Mouse (Mus musculus) adipocyte (in vitro differentiated cells): Measurements from ENCODE around the gene Wfdc18.

Source experiments
- DNase-seq: peaks from one replicate; pipeline ENCODE4 v3.0.0-alpha.2; 2016; ENCODE audit warnings: low spot score

Gene Wfdc18

DNA sequence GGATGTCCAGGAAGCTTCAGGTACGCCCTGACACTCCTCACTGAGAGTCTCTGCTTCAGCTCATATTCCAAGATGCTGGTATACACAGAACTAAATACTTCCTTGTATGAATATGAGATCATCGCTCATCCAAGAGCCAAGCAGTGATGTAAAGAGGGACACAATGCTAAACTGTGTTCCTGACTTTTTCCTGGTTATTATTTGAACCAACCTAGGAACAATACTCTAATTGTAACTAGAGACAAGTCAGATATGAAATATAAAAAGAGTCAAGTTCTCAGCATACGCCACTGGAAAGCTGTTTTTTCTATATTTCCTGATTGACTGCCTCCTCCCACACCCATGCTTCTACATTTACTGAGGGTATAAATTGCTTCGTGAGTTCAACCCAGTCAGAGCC is at the start of gene Wfdc18:
TSS of gene Wfdc18 (plus strand) at position 301 of the 400 bp plus-strand sequence.
- no peak for DNase-seq

- DNase-seq = no peak
Observed at GRCm38 (mm10) chr11:83662204-83662603, 46.6 kb upstream of the Wfdc18 start, which contains the start of gene Ccl4. TSS of gene Ccl4 (plus strand) at chr11:83662584.

GRCm38 (mm10) chr11:83663532-83663931 is 45.3 kb upstream of the Wfdc18 start:
- no peak for DNase-seq

- peak; percentile 54 for DNase-seq
Observed at GRCm38 (mm10) chr11:83671743-83672142, 37.1 kb upstream of the Wfdc18 start.

DNA sequence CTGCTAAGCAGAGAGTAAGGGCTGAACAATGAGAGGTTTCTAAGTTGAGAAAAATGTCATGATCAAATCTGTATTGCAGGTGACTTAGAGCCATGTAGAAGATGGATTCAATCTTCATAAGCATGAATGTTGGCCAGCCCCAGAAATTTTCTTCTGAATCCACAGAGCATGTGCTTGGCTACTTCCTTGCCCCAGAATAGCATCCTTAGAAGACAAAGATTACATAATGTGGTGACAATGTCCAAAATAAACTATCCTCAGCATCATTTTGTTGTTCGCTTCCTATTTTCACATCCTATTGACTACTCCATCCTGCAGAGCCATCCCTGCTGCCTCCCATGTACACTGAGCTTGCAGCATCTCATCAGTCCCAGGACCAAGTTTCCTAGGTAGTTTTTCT is 33.1 kb upstream of the Wfdc18 start:
- no peak for DNase-seq

GRCm38 (mm10) chr11:83689918-83690317 is 18.9 kb upstream of the Wfdc18 start:
- no peak for DNase-seq

DNA sequence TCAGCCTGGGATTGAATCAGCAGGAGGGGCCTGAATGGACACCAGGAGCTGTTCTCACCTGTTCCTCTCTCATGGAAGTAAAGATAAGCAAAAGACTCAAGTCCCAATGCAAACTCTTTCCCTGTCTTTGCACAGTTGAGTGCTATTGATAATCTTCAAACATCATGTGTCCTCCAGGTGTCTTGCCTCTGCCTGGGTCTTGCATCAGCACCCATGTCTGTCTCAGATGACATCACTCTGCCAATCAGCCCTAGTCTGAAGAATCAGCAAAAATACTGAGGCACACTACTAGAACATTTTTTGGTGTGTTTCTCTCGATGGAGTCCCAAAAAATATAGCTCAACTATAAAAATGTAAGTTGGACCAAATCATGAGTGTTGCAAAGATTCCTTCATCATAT is 16.8 kb upstream of the Wfdc18 start:
- DNase-seq = no peak

- DNase-seq = no peak
Observed at GRCm38 (mm10) chr11:83703705-83704104, 5.1 kb upstream of the Wfdc18 start, which contains the start of gene Wfdc17. TSS of gene Wfdc17 (plus strand) at chr11:83703991.

- DNase-seq = no peak
Observed at GRCm38 (mm10) chr11:83709683-83710082, 868 bp downstream of the Wfdc18 start.

DNA sequence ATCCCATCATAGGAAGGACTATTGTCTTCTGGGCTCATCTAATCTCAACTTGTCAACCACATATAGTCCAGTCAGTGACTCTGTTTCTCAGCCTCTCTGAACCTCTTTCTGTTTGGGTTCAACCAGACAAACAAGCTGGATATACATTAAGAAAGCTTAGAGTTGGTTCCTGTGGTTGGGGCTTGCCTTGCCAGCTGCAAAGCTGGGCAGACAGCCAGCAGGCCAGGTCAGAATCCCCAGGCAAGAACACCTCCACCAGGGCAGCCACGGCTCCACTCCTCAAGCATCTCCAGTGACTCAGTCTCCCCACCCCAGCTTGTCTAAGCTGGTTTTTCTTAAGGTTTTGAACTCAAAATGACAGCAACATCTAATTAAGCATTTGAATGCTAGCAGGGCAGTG is 3.9 kb downstream of the Wfdc18 start:
- no peak for DNase-seq

- no peak for DNase-seq
Observed at GRCm38 (mm10) chr11:83713925-83714324, 5.1 kb downstream of the Wfdc18 start.

DNA sequence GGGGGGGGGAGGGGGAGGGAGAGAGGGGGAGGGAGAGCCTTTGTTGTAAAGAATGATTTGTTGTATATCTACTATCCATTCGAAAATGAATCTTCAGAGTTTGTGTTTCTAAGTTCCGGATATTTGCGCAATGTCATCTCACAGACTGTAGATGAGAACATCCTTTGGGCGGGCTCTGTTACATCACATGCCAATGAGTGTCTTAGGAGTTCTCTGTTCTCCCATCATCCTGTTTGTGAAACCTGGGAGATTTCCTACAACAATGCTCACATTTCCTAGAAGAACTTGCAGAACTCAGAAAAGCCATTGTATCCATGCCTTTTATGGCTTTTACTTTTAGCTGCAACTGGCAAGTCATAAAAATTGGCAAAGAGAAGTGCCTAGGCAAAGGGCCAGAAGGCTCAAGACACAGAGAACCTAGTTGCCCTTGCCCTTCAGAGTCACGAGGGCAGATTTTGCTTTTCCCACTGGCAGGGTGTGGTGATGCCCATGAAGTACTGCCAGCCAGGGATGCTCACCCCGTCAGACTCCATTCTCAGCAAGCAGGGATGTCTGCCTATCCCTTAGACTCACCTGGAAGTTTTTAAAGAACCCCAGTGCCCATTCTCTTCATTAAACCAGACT is 8.3 kb downstream of the Wfdc18 start:
- DNase-seq = peak; percentile 97

- peak; percentile 82 for DNase-seq
Observed at GRCm38 (mm10) chr11:83720766-83721165, 12.0 kb downstream of the Wfdc18 start.

- peak; percentile 58 for DNase-seq
Observed at GRCm38 (mm10) chr11:83728757-83729432, 20.1 kb downstream of the Wfdc18 start.

GRCm38 (mm10) chr11:83731116-83731515 is 22.3 kb downstream of the Wfdc18 start:
- no peak for DNase-seq

DNA sequence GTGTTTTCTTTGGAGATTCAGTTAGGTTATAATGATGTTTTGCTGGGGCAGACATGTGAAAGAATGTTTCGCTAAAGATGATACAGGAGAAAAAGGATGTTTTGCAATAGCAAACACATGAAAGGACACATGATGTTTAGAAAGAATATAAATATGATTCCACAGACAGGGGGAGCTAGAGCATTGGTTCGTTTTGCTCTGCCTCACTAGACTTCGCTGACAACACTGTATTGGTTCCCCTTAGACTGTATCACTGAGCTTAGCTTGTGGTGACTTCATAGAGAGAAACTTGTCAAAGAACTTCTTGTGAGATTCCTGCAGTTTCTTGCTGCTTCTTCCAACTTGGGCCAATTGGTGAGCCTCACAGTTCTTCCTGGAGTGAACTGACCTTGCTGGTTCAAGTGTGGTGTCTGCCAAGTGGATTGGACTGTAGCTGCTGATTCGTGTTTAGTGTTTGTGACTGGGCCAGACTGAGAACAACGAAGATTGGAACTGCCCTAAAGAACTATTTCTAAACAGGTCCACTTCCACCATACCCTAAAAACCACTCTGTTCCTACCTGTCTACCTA is 24.3 kb downstream of the Wfdc18 start:
- DNase-seq = no peak

DNA sequence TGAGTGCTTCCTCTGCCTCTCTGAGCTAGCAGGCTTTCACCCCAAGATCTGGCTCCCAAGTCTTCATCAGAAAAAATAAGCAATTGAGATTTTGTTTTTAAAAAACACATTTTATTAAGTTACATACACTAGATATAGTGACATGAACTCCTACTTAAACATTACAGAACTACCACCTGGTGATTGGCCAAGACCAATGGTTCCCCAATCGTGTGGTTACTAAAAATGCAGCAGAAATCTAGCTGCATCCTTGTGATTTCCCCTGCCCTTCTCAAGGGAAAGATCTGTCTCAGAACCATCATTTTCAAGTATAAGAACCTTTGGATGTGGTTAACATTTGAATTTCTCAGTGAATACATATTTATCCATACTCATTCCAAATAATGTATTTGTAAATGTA is 25.4 kb downstream of the Wfdc18 start:
- DNase-seq = no peak

DNA sequence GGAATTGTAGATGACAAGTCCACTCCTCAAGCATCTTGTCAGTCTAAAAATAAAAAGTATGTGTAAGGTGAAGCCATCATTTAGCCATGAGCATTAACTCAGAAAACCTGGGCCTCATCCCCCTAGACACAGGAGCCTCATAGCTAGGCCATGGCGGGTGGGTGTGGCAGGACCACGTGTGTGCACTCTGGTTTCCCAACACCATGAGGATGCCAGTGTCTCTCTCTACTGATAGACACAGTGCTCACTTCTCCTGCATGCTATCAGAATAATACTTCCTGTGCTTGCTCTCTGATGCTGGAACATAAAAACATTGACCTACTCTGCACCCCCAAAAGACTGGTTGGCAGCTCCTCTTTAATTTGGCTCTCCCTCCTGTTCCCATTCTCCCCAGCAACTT is 27.1 kb downstream of the Wfdc18 start:
- no peak for DNase-seq

- no peak for DNase-seq
Observed at GRCm38 (mm10) chr11:83737109-83737558, 28.3 kb downstream of the Wfdc18 start.

GRCm38 (mm10) chr11:83739241-83739640 is 30.4 kb downstream of the Wfdc18 start:
- peak; percentile 84 for DNase-seq

- DNase-seq = no peak
Observed at GRCm38 (mm10) chr11:83740443-83740991, 31.7 kb downstream of the Wfdc18 start.

DNA sequence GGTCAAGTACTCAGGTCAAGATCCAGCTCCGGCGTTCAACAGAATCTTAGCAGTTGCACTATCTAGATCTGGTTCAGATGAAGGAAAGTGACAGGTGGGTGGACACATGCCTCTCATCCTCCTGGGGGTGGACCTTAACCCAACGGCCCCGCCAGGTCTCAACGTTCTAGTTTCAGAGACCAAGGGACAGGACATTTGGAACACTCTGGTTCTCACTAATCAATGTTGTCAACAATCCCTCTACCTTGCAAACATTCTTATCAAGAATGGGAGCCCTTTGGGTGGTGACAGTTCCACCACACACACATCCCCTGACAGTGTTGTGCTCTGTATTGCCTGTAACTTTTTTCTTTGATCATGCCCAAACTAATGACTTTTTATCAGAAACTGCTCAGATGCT is 33.0 kb downstream of the Wfdc18 start:
- no peak for DNase-seq
